Mouse (Mus musculus) olfactory bulb, adult 2 months (tissue): ENCODE measurements around the gene Spata2.

Source experiments
- CTCF ChIP-seq: fragments of 200-500 bp; IDR thresholded peaks from 2 replicates; pipeline ENCODE4 v1.5.1; 2012; ENCODE audit warnings: low read depth, mild to moderate bottlenecking, low read length, moderate library complexity; ENCODE audit not compliant: insufficient read depth
- POLR2A ChIP-seq: fragments of 200-500 bp; IDR thresholded peaks from 2 replicates; pipeline ENCODE4 v1.6.1; 2012; ENCODE audit warnings: mild to moderate bottlenecking, low read depth, low read length, moderate library complexity; ENCODE audit not compliant: insufficient read depth

GRCm38 (mm10) chr2:167447629-167448028 lies 45.1 kb downstream of the Spata2 start:
- no peak for TF ChIP-seq POLR2A
- no peak for TF ChIP-seq CTCF
